Mouse (Mus musculus) T-helper 17 cell (primary cell): ENCODE measurements at regions not wholly inside any gene's neighbourhood (a gene's known extent, or its start where the extent isn't known, plus 50 kb on each side); places are given as distances from the start of the nearest gene placed in this dataset.

Experiments used
- in situ Hi-C, 2 experiments: fragments of 300-600 bp; cut with MboI, MseI; formaldehyde crosslinking; loops; 1 replicate in 1 of 2; 2 replicates in 1 of 2; pipeline ENCODE4 v1.15.1; 2025; ENCODE audit warnings: high pct_unique_total_duplicates in 2 of 2

DNA sequence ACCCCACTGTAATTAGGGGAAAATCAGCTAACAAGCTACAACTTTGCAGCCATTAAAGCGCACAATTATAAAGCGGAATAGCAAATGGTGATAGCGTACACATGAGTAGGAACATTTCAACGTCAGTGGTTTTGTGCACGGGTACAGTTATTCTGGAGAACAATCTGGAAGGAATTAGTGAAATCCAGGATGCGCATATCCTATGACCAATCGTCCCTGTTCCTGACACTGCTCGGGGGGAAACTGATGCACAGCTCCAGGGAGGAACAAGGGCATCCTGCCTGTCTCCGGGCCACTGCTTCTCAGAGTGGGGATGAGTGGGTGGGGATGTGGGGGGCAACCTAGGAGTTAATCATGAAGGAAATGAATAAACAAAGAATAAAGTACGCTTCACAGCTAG, 93.6 kb upstream of the Mrps22 start:
- in situ Hi-C loops, result loop anchor here in 1 of 2 experiments (10.0 kb wide), 1 partner anchor 60 kb away; no protein-coding TSS in a partner anchor

DNA sequence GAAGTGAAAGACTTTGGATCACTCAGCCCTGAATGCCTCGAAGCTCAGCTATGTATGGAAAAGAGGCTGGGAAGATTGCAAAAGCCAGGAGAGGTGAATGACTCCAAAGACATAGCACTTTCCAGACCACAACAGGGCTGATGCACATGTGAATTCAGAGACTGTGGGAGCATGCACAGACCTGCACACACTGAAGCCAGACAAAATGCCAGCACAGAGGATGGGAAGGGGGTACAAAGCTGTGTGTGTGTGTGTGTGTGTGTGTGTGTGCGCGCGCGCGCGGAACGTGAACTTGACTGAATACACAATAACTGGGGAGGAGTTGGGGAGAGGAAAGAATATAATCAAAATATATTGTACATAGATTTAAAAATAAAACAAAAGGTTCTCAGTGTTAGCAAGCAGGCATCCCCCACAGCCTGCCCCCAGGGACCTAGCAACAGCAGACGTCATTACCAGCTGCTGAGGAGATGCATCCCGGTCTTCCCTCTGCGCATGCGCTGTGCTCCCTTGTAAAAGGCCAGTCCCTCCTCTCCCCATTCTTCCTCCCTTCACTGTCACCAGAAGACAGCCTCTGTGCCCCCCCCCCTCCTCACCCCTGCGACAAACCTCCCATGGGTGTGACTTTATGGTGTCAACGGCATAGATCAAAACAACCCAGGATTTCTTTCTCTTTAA, 89.5 kb upstream of the Mrps22 start:
- in situ Hi-C loops, result loop anchor here (5.0 to 10.0 kb wide), 2 partner anchors 49 to 56 kb away; no protein-coding TSS in a partner anchor

DNA sequence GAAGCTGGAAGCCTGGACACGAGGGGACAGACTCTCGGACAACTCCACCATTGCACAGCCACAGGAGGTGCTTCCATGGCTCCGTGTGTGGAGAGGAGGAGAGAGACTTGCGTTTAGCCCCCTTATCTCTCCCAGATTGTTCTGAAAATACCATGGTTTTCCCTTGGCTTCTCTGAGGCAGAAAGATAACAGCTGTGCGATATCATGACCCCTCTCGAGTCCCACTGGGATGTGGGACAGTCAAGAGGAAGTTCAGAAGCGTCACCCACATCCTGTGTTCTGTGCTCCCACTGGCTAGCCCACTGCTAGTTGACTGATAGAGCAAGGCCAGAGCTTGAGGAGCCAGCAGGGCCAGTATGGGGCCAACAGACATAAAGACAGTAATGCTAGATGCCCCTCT, 84.1 kb upstream of the Mrps22 start:
- in situ Hi-C loops, result no loop called here

DNA sequence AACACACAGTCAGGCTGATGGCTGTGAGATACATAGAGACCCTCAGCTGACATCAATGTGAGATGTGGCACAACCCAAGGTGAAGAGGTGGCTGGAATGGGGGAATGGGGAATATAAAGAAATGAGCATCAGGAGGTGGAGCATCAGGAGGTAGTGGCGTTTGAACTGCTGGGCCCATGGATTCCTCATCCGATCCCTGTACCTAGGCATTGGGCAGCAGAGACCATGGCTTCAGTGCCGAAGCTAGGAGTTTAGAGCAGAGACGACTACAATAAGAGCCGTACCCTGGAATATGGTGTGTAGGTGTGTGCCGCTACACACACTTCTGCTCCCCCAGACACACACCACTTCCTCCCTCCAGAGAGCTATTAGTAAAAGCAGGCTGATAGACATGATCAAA, 82.9 kb upstream of the Mrps22 start:
- in situ Hi-C loops, result no loop called here

DNA sequence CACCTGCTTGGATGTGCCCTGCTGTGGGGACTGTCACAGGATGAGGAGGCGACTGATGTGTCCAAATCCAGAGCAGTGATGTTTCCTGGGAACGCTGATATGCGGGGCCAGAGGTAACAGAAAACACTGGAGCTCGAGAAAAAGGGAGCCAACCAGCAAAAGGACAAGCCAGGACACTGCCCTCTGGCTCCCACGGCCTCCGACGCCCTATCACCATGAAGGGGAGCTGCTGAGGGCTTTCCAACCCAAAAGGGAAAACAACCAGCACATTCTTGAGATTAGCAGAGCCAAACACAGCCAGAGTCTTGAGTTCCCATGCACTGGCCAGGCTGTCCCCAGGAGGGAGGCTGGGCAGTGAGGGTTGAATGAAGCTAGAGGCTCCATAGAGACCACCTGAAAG, 74.2 kb upstream of the Mrps22 start:
- in situ Hi-C loops, result no loop called here

DNA sequence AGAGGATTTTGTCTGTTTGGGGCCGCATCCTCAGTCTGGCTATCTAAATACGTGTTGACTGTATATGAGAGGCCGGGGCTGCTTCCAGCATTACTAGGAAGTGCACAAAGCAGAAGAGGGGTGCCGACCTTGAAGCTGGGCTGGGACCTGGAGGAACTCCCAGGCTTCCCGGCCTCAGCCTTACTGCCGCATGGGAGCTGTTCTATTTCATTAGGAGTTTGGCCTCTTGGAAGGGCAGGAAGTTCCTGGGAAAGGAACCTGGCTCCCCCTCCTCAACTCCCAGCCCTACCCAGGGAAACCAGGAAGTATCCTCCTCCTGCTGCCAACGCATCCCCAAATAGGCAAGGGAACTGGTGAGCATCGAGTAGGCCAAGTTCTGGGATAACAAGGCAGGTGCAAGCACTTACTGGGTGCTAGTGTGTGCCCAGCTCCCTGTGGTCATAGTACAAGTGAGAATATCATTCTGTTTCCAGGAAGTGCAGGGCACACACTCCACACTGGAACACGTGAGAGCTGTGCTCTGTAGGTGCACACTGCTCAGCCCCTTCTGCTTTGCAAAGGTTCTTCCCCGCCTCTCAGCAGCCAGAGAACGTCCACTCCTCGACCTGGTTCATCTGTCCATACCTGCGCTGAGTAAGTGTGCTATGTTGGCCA, 72.1 kb upstream of the Mrps22 start:
- in situ Hi-C loops, result no loop called here

DNA sequence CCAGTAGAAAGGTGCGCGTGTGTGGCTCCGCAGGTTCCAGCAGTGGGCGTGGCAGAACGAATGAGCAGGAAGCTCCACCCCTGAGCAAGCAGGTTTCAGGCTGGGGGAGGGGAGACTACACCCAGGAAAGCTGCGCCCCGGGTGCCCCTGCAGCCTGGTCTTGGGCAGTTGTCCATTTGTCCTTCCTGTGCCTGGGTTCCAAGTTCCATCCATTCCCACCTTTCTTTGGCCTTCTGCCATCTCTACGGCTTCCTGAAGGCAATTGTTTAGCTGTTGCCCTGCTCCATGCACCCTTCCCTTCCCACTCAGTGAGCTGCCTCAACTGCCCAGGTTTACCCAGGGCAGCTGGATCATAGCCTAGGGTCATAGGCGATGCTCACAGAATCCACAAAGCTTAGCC, 70.9 kb upstream of the Mrps22 start:
- in situ Hi-C loops, result no loop called here

DNA sequence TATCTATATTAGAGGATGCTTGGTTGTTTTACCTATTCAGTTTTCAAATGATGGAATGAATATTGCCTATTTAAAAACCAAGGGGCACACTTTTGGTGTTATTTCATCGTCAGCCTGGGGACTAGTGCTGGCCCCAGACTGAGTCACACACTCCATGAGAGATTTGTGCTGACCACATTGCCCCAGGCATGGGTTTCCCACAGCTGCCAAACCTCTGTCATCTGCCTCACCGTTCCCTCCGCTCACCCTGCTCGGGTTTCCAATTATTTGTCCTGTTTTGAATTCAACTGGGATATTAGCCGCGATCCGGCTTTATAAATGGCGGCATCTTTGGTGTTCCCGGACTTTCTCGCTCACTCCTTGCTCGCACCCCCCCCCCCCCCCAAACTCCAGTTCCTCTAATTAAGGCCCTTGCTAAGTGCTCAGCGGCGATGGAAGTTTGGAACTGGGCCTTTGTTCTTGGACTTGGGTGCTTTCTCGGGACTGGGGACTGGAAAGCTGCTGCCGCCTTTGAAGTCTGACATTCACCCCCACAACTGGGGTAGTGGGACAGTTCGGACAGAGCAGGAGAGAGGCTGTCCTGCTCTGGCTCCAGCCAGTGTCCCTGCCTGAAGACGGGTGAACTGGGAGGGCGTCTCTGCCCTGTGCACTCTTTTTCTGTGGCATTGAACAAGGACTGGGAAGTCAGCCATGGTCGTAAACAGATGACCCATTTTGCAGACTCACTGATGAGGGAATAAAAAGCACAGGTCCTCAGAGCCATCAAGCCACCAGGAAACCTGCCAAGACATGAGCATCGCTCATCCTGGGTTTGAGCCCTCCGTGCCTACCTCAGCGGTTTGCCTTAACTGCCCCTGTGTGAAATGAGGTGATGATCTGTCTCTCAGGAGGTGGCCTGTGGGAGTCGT, 67.2 kb upstream of the Mrps22 start:
- in situ Hi-C loops, result no loop called here

DNA sequence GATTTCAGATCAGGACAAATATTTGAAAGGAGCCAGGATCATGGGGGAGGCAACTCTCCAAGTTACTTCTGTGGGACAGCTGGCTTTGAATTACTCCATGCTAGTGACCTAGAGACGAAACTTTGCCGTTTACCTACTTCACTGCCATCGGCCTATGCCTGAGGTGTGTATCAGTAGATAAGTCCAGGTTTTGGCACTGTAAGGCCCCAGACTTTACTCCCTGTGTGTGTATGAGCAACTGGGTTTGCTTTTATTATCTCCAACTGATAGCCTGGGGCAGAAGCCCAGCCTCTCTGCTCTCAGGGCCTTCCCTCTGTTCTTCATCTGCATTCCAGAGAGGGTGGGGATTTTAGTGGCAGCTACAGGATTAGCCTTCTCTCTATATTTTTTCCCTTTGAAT, 65.6 kb upstream of the Mrps22 start:
- in situ Hi-C loops, result no loop called here

DNA sequence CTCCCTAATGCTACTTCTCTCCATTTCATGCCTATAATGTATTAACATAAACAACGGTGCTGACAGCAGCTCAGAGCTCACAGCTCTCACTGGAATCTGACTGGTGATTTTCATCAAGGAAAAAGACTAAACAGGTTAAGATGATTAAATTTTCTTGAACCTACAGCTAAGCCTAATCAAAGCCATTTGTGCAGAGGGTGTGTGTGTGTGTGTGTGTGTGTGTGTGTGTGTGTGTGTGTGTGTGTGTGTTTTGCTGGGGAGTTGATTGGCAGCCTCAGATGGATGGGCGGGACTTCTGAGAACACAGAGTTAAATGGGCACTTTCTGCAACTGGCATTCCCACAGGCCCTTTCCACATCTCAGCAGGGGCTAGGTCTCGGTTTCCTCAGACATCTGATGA, 61.6 kb upstream of the Mrps22 start:
- in situ Hi-C loops, result no loop called here

DNA sequence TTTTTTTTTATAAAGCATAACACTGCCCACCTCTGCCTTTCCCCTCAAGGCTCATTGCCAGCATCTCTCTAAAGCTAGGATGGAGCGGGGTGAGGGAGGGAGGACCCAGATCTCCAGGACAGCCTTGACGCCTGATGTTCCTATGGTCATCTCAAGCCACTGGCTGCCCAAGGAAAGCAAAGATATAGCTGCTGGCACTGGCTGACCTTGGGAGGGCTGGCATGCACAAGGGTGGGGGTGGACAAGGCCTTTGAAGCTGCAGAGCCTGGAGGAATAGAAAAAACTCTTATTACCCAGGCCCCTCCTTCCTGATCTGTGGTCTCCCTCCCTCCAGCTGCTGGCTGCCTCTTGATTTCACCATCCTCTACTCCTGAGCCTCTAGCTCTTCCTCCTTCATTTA, 50.2 kb upstream of the Mrps22 start:
- in situ Hi-C loops, result no loop called here
